In genomic region chr8:116946851-116947250, GRCm38 (mm10) we compare ENCODE assay signal across 9 mouse cellular contexts. TPM values are rescaled to one million over a fixed set of nuclear protein-coding genes. Genes with fewer than 3 reads are reported as not detected.
DNase-seq lines count a peak whose midpoint lies in the region; ATAC-seq and TF ChIP-seq lines count a peak whose summit lies in the region.
"Had no signal": no experiment of that assay in that cellular context is flagged by ENCODE, and none has a peak within 500 bp of the region (broad histone marks: within the 10 kb centered on the region; RNA-seq: fewer than 3 reads in every experiment).

No protein-coding gene starts in this region.

- TF ChIP-seq POLR2A in cerebellum, adult 2 months (IDR thresholded peaks at IDR 0.05; ENCODE audit: borderline replicate concordance, insufficient read depth, low read length): no peak

- no peak for TF ChIP-seq CTCF in kidney, postnatal 0 days (IDR thresholded peaks at IDR 0.05; ENCODE audit: low read depth)
- no peak for TF ChIP-seq CTCF in stomach, postnatal 0 days (IDR thresholded peaks at IDR 0.05; ENCODE audit: low read depth)
- no peak for TF ChIP-seq CTCF in cerebellum, adult 2 months (IDR thresholded peaks at IDR 0.05; ENCODE audit: borderline replicate concordance, insufficient read depth, low read depth, low read length)

- H3K36me3 ChIP-seq in kidney, postnatal 0 days (ENCODE audit: insufficient read depth, low read length): no peaks in the 10 kb centered on the region
- 0 out of 2 replicates have a peak, but pooled peaks cover 3% of the 10 kb centered on the region for H3K36me3 ChIP-seq in kidney, embryonic 16.5 days (ENCODE audit: insufficient read depth, low read length)
- H3K36me3 ChIP-seq in stomach, embryonic 15.5 days: no peaks in the 10 kb centered on the region
- H3K36me3 ChIP-seq in stomach, postnatal 0 days (ENCODE audit: control insufficient read depth, insufficient read depth, low read length): no peaks in the 10 kb centered on the region
- H3K36me3 ChIP-seq in heart, embryonic 14.5 days (ENCODE audit: control insufficient read depth, insufficient read depth, low read length): no peaks in the 10 kb centered on the region

- no peak for TF ChIP-seq EP300 in stomach, postnatal 0 days (optimal IDR thresholded peaks at IDR 0.05)

- H3K4me3 ChIP-seq in kidney, postnatal 0 days (replicated peaks; ENCODE audit: low read depth, low read length): no peak overlapping the region
- H3K4me3 ChIP-seq in kidney, embryonic 16.5 days (ENCODE audit: low read length): no peak overlapping the region
- H3K4me3 ChIP-seq in stomach, embryonic 15.5 days (replicated peaks): no peak overlapping the region
- no peak overlapping the region for H3K4me3 ChIP-seq in stomach, postnatal 0 days (ENCODE audit: low read depth, low read length)
- peak overlapping the region; percentile 22 to 30; a peak in 3 of 4 replicates for H3K4me3 ChIP-seq in heart, embryonic 14.5 days (ENCODE audit: control insufficient read depth in 1 of 2, insufficient read depth in 1 of 2, low read depth in 1 of 2, low read length in 2 of 2)
- no peak overlapping the region for H3K4me3 ChIP-seq in cerebellum, adult 2 months (replicated peaks; ENCODE audit: insufficient read depth, low read depth, low read length)

- ATAC-seq in kidney, postnatal 0 days (replicated peaks; ENCODE audit: low FRiP score, low read depth): no peak
- no peak for ATAC-seq in kidney, embryonic 16.5 days (ENCODE audit: low FRiP score, low TSS enrichment)
- no peak for ATAC-seq in stomach, embryonic 15.5 days (ENCODE audit: insufficient read depth, low FRiP score, low read depth)
- no peak for ATAC-seq in stomach, postnatal 0 days (ENCODE audit: low FRiP score, low TSS enrichment)
- ATAC-seq in heart, embryonic 14.5 days (ENCODE audit: insufficient number of reproducible peaks, insufficient read depth, low FRiP score, low read depth): no peak

- 0 out of 2 replicates have a peak overlapping the region, but pooled peaks have one; percentile 18 for H3K4me2 ChIP-seq in kidney, postnatal 0 days (ENCODE audit: low read length)
- no peak overlapping the region for H3K4me2 ChIP-seq in kidney, embryonic 16.5 days (replicated peaks; ENCODE audit: low read depth, low read length)
- 0 out of 2 replicates have a peak overlapping the region, but pooled peaks have one; percentile 15 for H3K4me2 ChIP-seq in stomach, embryonic 15.5 days
- no peak overlapping the region for H3K4me2 ChIP-seq in stomach, postnatal 0 days (replicated peaks; ENCODE audit: low read depth)
- peak overlapping the region; percentile 97 for H3K4me2 ChIP-seq in heart, embryonic 14.5 days (ENCODE audit: low read length)

- DNase-seq in kidney, postnatal 0 days (ENCODE audit: low spot score): no peak
- no peak for DNase-seq in stomach, postnatal 0 days (ENCODE audit: low spot score)
- no peak for DNase-seq in cerebellum, adult 2 months
- DNase-seq in MN1 (ENCODE audit: low spot score): no peak
- no peak for DNase-seq in cerebellum, adult 11-12 months
- DNase-seq: cerebellum, adult 18-20 months had no signal

- H3K27me3 ChIP-seq in kidney, postnatal 0 days (ENCODE audit: insufficient read depth, low read length): no peaks in the 10 kb centered on the region
- no peaks in the 10 kb centered on the region for H3K27me3 ChIP-seq in kidney, embryonic 16.5 days (ENCODE audit: insufficient read depth, low read length)
- H3K27me3 ChIP-seq in stomach, embryonic 15.5 days (replicated peaks): no peaks in the 10 kb centered on the region
- H3K27me3 ChIP-seq in stomach, postnatal 0 days (ENCODE audit: control insufficient read depth, insufficient read depth, low read length): no peaks in the 10 kb centered on the region
- H3K27me3 ChIP-seq in heart, embryonic 14.5 days (ENCODE audit: control insufficient read depth, insufficient read depth, low read length): no peaks in the 10 kb centered on the region
- no peaks in the 10 kb centered on the region for H3K27me3 ChIP-seq in cerebellum, adult 2 months (ENCODE audit: control insufficient read depth, insufficient read depth, low read length)

- no peak overlapping the region for H3K27ac ChIP-seq in kidney, postnatal 0 days
- no peak overlapping the region for H3K27ac ChIP-seq in kidney, embryonic 16.5 days (ENCODE audit: low read length)
- 0 out of 2 replicates have a peak overlapping the region, but pooled peaks have one; percentile 13 for H3K27ac ChIP-seq in stomach, embryonic 15.5 days
- no peak overlapping the region for H3K27ac ChIP-seq in stomach, postnatal 0 days (replicated peaks)
- peak overlapping the region; percentile 82 to 90 for H3K27ac ChIP-seq in heart, embryonic 14.5 days (replicated peaks in 1 of 2; ENCODE audit: control insufficient read depth in 1 of 2, insufficient read depth in 1 of 2, low read depth in 2 of 2, low read length in 2 of 2)
- no peak overlapping the region for H3K27ac ChIP-seq in cerebellum, adult 2 months (ENCODE audit: insufficient read depth, low read length)

- H3K9me3 ChIP-seq in kidney, postnatal 0 days (replicated peaks; ENCODE audit: low read length): no peaks in the 10 kb centered on the region
- no peaks in the 10 kb centered on the region for H3K9me3 ChIP-seq in kidney, embryonic 16.5 days (ENCODE audit: low read length)
- H3K9me3 ChIP-seq in stomach, embryonic 15.5 days: no peaks in the 10 kb centered on the region
- no peaks in the 10 kb centered on the region for H3K9me3 ChIP-seq in stomach, postnatal 0 days (ENCODE audit: control insufficient read depth, low read length)
- no peaks in the 10 kb centered on the region for H3K9me3 ChIP-seq in heart, embryonic 14.5 days (ENCODE audit: control insufficient read depth, low read length)

- H3K9ac ChIP-seq in kidney, postnatal 0 days (ENCODE audit: low read depth, low read length): no peak overlapping the region
- no peak overlapping the region for H3K9ac ChIP-seq in kidney, embryonic 16.5 days (replicated peaks; ENCODE audit: low read length)
- H3K9ac ChIP-seq in stomach, embryonic 15.5 days: no peak overlapping the region
- no peak overlapping the region for H3K9ac ChIP-seq in stomach, postnatal 0 days (ENCODE audit: low read length)
- peak overlapping the region; percentile 61 for H3K9ac ChIP-seq in heart, embryonic 14.5 days (ENCODE audit: low read length)

- WGBS in kidney, postnatal 0 days: 84% methylated on average over 6 of the region's 6 CpGs
- WGBS in kidney, embryonic 16.5 days: 78% methylated on average over 6 of the region's 6 CpGs
- 78% methylated on average over 6 of the region's 6 CpGs for WGBS in stomach, embryonic 15.5 days
- 82% methylated on average over 6 of the region's 6 CpGs for WGBS in stomach, postnatal 0 days
- WGBS in heart, embryonic 14.5 days: 47% methylated on average over 6 of the region's 6 CpGs
- WGBS in cerebellum, adult 2 months: 69% methylated on average over 6 of the region's 6 CpGs

- peaks cover 10% of the 10 kb centered on the region; the same call in 1 of the 2 replicates for H3K4me1 ChIP-seq in kidney, postnatal 0 days (replicated peaks; ENCODE audit: insufficient read depth, low read length)
- peaks cover 20% of the 10 kb centered on the region for H3K4me1 ChIP-seq in kidney, embryonic 16.5 days (ENCODE audit: insufficient read depth, low read length)
- H3K4me1 ChIP-seq in stomach, embryonic 15.5 days: peaks cover 21% of the 10 kb centered on the region
- no peaks in the 10 kb centered on the region for H3K4me1 ChIP-seq in stomach, postnatal 0 days (replicated peaks; ENCODE audit: control insufficient read depth, insufficient read depth)
- H3K4me1 ChIP-seq in heart, embryonic 14.5 days (ENCODE audit: control insufficient read depth in 2 of 2, insufficient read depth in 2 of 2, low read length in 2 of 2): peaks cover 29 to 57% of the 10 kb centered on the region in 2 experiments
- peaks cover 19% of the 10 kb centered on the region for H3K4me1 ChIP-seq in cerebellum, adult 2 months (ENCODE audit: control insufficient read depth, insufficient read depth, low read length)

RNA-seq across cellular contexts. Expression of gene Atmin, which starts 3.7 kb away (rescaled TPM):
- 9.7 and 10.3 TPM in 2 replicates for polyA plus RNA-seq in kidney, postnatal 0 days (2015; fragmentation: Nextera tagmentation; extraction: Ambion mirVana)
- polyA plus RNA-seq in kidney, embryonic 16.5 days (2015; fragmentation: Nextera tagmentation; extraction: Ambion mirVana): 12.0 and 12.9 TPM in 2 replicates
- 8.9 and 10.0 TPM in 2 replicates for polyA plus RNA-seq in stomach, embryonic 15.5 days (2015; fragmentation: Nextera tagmentation; extraction: Ambion mirVana)
- polyA plus RNA-seq in stomach, postnatal 0 days (2015; fragmentation: Nextera tagmentation; extraction: Ambion mirVana): 6.1 and 6.2 TPM in 2 replicates
- 11.6 and 12.3 TPM in 2 replicates for polyA plus RNA-seq in heart, embryonic 14.5 days (2014; fragmentation: Nextera tagmentation; extraction: Ambion mirVana)
- polyA plus RNA-seq in cerebellum, adult 2 months (2012; rRNA removed): 38.9 and 39.8 TPM in 2 replicates

RNA-seq across cellular contexts. Expression of gene Cenpn, which starts 25.3 kb away (rescaled TPM):
- polyA plus RNA-seq in kidney, postnatal 0 days (2015; fragmentation: Nextera tagmentation; extraction: Ambion mirVana): 18.7 and 21.8 TPM in 2 replicates
- polyA plus RNA-seq in kidney, embryonic 16.5 days (2015; fragmentation: Nextera tagmentation; extraction: Ambion mirVana): 45.5 and 46.3 TPM in 2 replicates
- polyA plus RNA-seq in stomach, embryonic 15.5 days (2015; fragmentation: Nextera tagmentation; extraction: Ambion mirVana): 30.7 and 33.0 TPM in 2 replicates
- polyA plus RNA-seq in stomach, postnatal 0 days (2015; fragmentation: Nextera tagmentation; extraction: Ambion mirVana): 7.2 and 8.3 TPM in 2 replicates
- 24.2 and 24.6 TPM in 2 replicates for polyA plus RNA-seq in heart, embryonic 14.5 days (2014; fragmentation: Nextera tagmentation; extraction: Ambion mirVana)
- 2.5 TPM in 2 replicates for polyA plus RNA-seq in cerebellum, adult 2 months (2012; rRNA removed)

RNA-seq across cellular contexts. Expression of gene Cmc2, which starts 25.6 kb away (rescaled TPM):
- polyA plus RNA-seq in kidney, postnatal 0 days (2015; fragmentation: Nextera tagmentation; extraction: Ambion mirVana): 97.8 and 100 TPM in 2 replicates
- 79.4 and 89.3 TPM in 2 replicates for polyA plus RNA-seq in kidney, embryonic 16.5 days (2015; fragmentation: Nextera tagmentation; extraction: Ambion mirVana)
- polyA plus RNA-seq in stomach, embryonic 15.5 days (2015; fragmentation: Nextera tagmentation; extraction: Ambion mirVana): 74.4 and 75.8 TPM in 2 replicates
- 43.2 and 47.7 TPM in 2 replicates for polyA plus RNA-seq in stomach, postnatal 0 days (2015; fragmentation: Nextera tagmentation; extraction: Ambion mirVana)
- polyA plus RNA-seq in heart, embryonic 14.5 days (2014; fragmentation: Nextera tagmentation; extraction: Ambion mirVana): 126 and 131 TPM in 2 replicates
- polyA plus RNA-seq in cerebellum, adult 2 months (2012; rRNA removed): 23.1 and 28.2 TPM in 2 replicates

RNA-seq across cellular contexts. Expression of gene 1700030J22Rik, which starts 31.9 kb away (rescaled TPM):
- 1.4 and 1.6 TPM in 2 replicates for polyA plus RNA-seq in kidney, postnatal 0 days (2015; fragmentation: Nextera tagmentation; extraction: Ambion mirVana)
- 2.6 and 2.7 TPM in 2 replicates for polyA plus RNA-seq in kidney, embryonic 16.5 days (2015; fragmentation: Nextera tagmentation; extraction: Ambion mirVana)
- 1.3 and 1.7 TPM in 2 replicates for polyA plus RNA-seq in stomach, embryonic 15.5 days (2015; fragmentation: Nextera tagmentation; extraction: Ambion mirVana)
- polyA plus RNA-seq in stomach, postnatal 0 days (2015; fragmentation: Nextera tagmentation; extraction: Ambion mirVana): 0.45 and 0.56 TPM in 2 replicates
- 0.66 and 0.75 TPM in 2 replicates for polyA plus RNA-seq in heart, embryonic 14.5 days (2014; fragmentation: Nextera tagmentation; extraction: Ambion mirVana)
- polyA plus RNA-seq in cerebellum, adult 2 months (2012; rRNA removed): 2.5 and 2.8 TPM in 2 replicates

RNA-seq across cellular contexts. Expression of gene Gcsh, which starts 46.5 kb away (rescaled TPM):
- 233 and 239 TPM in 2 replicates for polyA plus RNA-seq in kidney, postnatal 0 days (2015; fragmentation: Nextera tagmentation; extraction: Ambion mirVana)
- 191 and 203 TPM in 2 replicates for polyA plus RNA-seq in kidney, embryonic 16.5 days (2015; fragmentation: Nextera tagmentation; extraction: Ambion mirVana)
- 138 and 143 TPM in 2 replicates for polyA plus RNA-seq in stomach, embryonic 15.5 days (2015; fragmentation: Nextera tagmentation; extraction: Ambion mirVana)
- 87.5 and 89.3 TPM in 2 replicates for polyA plus RNA-seq in stomach, postnatal 0 days (2015; fragmentation: Nextera tagmentation; extraction: Ambion mirVana)
- 84.8 and 88.3 TPM in 2 replicates for polyA plus RNA-seq in heart, embryonic 14.5 days (2014; fragmentation: Nextera tagmentation; extraction: Ambion mirVana)
- polyA plus RNA-seq in cerebellum, adult 2 months (2012; rRNA removed): 86.6 and 98.0 TPM in 2 replicates

Comparison
In these comparisons a context has a peak if more than half of its experiments do, and no peak if none do; other contexts are left out.
1. H3K27ac ChIP-seq: peak in stomach, embryonic 15.5 days (single experiment) and heart, embryonic 14.5 days (2 of 2); none in kidney, postnatal 0 days (single experiment), kidney, embryonic 16.5 days (single experiment), stomach, postnatal 0 days (single experiment) and cerebellum, adult 2 months (single experiment).
2. H3K4me2 ChIP-seq: peak in kidney, postnatal 0 days (single experiment), stomach, embryonic 15.5 days (single experiment) and heart, embryonic 14.5 days (single experiment); none in kidney, embryonic 16.5 days (single experiment) and stomach, postnatal 0 days (single experiment).
3. H3K4me3 ChIP-seq: peak in heart, embryonic 14.5 days (2 of 2); none in kidney, postnatal 0 days (single experiment), kidney, embryonic 16.5 days (single experiment), stomach, embryonic 15.5 days (single experiment), stomach, postnatal 0 days (single experiment) and cerebellum, adult 2 months (single experiment).